Mouse (Mus musculus): ENCODE results near the gene Rbm26. TPM values are rescaled to one million over a fixed set of nuclear protein-coding genes. Genes with fewer than 3 reads are reported as not detected.

Rbm26 gene
- total RNA-seq, 1 experiment from 2014 or later = 104 TPM

Other genes starting within 250 kb of the Rbm26 start
- 17.4 and 27.1 TPM in 2 replicates for gene Ndfip2, start 81.2 kb upstream of the Rbm26 start, total RNA-seq (2017)